Mouse (Mus musculus) spleen, postnatal 4 days (tissue): ENCODE results near the gene Igf2r.

Experiments used
- DNase-seq, 2 experiments: peaks; one replicate each; pipeline ENCODE4 v3.0.0; 2022; ENCODE audit warnings: low spot score in 2 of 2

The Igf2r gene

DNA sequence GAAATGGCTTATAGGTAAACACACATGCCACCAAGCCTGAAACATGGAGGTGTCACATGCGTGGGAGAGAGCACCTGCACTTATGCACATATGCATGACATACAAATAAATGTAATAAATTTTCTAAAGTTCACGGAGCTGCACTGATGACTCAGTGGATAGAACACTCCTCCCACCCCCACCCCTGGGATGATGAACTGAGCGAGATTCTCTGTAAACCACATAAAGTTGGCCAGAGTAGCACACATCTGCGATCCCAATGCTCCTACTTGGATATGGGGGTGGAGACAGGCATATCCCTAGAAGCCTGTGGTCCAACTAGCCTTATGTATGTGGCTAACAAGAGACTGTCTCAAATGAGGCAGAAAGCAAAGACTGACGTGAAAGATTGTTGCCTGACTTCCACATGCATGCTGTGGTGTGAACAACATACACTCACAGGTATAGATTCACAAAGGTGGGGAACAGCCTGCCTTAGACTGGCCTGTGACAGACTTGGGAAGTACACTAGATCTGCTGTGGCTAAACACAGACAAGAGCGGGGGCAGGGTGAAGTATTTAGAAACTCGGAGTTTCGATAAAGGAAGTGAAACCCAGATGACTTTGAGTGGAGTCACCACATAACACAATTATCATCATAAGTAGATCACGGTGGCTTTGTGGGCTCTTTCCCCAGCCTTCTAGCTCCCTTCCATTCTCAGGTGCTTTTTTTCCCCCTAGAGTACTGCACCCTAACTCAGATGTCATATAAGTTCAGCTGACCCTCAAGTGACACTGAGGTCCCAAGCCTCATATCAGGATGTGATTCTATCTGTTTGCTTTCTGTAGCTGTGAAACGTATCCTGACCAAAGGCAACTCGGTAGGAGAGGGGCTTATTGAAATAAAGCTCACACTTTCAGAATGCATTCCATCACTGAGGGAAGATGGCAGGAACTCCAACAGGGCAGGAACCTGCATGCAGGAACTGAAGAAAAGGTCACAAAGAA, 13.7 kb upstream of the Igf2r start:
- no peak for DNase-seq

DNA sequence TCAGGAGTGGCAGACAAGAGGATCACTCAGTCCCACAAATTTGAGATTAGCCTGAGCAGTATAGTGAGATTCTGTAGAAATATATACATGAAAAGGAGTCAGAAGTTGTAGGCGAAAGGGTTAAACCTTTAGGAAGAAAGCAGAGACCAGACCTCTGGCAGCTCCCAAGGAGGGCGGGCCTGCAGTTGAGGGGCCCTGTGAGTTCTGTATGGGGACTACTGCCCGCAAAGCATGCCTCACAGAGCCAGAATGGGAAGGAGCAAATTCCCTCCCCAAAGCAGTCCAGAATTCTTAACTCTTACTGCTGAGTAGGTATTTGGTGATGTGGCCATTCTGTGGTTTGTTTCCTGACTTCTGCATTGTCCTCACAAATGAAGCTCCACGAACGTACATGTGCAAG, 11.6 kb upstream of the Igf2r start:
- no peak for DNase-seq

DNA sequence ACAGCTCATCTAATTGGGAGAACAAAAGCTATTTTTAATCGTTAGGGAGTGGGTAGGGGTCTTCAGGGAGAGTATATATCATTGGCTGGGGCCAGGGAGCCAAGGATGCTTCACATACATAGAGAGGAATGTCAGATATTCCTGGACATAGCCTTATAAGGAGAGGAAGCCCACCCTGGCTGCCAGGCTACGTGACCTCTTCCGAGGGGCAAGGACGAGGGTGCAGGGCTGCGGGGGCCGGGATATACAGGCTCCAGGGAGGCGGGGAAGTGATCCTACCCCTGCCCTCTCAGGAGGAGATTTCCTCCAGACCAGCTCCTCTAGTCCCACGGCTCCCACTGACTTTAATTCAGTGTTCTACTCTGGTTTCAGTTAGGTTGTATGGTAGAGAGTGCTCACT, 10.7 kb upstream of the Igf2r start:
- DNase-seq, result no peak

DNA sequence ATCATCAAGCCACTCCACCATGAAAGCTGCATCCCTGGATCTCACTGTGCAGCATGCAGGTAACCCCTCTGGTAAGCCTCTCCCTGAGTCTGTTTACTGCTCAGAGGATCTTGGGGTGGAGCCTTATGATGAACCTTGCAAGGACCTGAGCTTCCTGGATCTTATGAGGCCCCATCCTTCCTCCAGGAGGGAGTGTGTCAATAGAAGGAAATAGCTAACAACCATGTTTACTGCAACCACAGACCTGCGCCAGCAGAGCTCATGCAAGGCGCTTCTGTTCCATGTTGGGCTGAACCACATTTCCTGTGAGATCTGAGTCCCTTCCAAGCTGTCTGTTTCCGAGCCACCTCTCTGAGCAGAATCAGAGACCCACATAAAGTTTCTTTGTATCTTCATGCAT, 10.0 kb upstream of the Igf2r start:
- DNase-seq, result no peak

DNA sequence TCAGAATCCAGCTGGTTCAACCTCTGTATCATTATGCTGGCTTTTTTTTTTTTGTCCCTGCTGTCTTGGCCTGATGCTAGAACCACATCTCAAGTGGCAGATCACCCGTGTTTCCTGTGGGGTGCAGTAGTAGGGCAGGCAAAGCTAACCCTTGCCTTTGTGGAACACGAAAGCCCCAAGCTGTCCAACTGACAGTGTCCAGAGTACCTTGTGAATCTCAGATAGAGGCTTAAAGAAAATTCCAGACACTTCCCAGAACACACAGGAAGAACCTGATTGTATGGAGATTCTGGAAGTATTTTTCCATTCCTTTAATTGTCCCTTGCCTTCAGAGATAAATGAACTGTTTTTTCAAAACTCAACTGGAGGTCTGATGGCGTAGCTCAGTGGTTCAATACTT, 4.5 kb upstream of the Igf2r start:
- no peak for DNase-seq

DNA sequence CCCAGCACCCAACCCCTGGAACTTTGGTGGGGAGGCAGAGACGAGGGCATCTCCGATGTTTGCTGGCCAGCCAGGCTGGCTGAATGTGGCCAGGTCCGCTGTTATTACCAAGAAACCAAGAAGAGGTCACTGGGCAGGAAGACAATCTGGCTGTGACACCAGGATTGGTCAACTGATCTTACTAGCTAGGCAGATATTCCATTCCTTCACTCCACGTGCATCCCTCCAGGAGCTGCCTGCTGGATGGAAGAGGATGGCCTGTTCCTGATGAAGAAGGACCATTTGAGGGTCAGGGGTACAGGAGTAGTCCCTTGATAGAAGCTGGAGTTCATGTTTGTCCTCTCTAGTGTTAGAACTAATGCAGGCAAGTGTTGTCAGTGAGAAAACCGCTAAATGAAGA, 1.0 kb upstream of the Igf2r start:
- no peak for DNase-seq

DNA sequence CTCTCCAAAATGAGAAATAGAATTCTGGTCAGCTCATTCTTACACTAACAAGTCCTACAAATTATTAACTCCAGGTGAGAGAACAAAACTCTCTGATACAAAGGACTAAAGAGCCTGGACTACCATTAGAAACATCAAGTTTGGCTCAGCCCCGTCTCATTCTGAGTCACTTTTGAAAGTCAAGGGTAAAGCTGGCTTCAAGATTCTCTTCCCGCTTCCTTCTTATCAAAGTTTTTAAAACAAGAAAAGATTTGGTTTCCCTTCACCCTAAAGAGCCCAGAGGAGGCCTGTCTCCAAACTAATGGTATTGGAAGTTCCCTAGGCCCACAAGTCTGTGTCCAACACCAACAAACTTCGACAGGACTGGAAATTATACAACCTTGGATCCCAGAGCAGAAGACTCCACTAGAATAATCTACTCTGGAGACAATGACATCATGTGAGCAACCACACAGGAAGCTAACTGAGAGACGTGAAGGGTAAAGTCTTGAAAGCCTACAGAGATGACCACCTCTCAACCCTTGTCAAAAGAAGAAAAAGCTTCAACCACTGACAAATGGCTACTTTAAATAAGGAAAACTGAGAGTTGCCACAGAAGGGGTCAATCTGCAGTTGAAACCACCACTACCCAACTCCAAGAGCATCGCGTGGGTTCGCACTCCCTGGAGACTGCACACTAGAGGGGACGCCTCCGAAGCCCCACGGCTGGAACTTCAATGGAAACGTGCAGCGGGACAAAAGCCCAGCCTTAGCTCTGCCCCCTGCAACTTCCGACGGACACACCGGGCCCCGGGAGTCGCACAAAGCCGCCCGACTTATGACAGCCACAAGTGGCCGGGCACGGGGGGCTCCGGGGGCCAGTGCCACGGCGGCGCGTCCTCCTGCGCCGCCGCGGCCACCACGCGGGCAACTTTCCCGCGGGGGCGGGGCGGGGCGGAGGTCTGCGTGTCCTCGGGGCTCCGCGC, 767 bp downstream of the Igf2r start:
- no peak for DNase-seq

DNA sequence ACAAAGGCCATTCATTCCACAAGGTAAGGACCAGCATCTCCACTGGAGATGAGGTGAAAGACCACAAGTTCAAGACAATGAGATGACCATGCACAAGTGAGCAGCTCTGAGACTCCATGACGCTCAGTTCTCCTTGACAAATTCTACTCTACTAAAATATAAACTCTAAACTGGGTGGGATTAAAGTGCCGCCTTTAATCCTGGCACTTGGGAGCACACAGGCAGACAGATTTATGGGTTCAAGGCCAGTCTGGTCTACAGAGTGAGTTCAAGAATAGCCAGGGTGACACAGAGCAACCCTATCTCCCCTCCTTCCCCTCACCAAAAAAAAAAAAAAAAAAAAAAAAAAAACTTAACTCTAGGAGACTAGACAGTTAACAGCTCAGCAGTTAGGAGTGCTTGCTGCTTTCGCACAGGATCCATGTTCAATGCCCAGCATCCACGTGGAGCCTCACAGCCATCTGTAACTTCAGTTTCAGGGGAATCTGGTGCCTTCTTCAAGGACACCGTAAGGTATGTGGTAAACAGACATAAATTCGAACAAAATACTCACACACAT, 2.1 kb downstream of the Igf2r start:
- DNase-seq, result no peak

DNA sequence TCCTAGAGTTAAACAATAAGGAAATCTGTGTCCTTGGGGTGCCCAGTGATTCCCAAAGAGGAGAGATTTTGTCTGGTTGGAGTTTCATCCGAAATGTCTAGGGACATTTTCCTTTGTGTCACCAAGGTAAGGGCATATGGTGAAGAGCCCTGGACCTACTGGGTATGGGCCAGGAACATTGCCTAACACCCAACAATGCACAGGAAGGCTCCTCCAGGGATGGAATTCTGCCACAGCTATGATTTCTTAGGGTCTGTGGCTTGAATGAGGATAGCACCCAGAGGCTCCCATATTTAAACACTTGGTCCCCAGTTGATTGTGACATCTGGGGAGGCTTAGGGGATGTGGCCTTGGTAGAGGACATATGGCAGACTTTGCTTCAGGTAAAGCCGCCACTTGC, 6.1 kb downstream of the Igf2r start:
- no peak for DNase-seq

DNA sequence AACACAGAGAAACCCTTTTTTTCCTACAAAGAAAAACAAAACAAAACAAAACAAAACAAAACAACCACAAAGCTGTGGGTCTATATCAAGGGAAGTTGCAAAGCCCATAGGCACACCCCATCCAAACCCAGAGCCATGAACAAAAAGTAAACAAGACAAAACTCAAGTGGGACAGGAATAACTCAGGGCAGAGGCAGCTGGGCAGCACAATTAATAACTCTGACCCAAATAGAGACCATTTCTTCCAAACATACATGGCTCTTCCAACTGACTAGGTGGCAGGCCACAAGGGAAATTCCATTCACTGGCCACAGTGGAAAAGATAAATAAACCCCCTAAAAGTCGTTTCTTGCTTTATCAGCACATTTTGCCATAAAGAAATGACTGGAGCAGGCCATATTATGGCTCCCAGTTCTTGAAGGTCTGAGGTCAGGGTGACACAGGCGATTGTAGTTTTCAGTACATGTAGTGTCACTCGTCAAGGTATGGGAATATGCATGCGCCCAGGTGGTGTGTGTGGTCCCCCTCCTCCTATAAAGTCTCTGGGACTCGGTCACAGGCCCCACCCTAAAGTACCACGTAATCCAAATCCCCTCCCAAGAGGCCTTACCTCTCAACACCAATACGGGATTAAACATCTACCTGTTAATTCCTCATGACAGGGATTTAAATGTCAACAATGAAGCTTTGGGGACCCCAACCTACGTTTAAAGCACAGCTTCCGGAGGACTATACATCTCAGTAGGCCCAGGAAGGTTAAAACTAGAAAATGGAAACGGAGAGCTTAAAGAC, 8.9 kb downstream of the Igf2r start:
- DNase-seq, result no peak

DNA sequence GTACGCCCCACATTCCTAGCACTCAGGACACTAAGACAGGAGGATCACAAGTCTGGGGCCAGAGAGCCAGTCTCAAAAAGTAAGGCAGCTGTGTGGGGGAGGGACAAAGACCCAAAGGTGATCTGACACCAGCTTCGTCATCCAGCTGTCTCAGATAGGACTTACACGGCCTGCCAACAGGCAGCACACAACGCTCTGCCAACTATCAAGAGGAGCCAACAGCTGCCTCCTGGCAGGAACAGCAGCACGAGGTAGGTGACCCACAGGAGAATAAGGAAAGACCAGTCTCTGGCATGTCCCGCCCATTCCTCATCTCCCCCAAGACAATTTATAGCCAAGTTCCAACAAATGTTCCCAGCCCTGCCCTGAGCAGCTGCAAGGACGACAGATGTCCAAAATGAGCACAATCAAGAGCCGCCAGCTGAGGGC, 9.8 kb downstream of the Igf2r start:
- no peak for DNase-seq

DNA sequence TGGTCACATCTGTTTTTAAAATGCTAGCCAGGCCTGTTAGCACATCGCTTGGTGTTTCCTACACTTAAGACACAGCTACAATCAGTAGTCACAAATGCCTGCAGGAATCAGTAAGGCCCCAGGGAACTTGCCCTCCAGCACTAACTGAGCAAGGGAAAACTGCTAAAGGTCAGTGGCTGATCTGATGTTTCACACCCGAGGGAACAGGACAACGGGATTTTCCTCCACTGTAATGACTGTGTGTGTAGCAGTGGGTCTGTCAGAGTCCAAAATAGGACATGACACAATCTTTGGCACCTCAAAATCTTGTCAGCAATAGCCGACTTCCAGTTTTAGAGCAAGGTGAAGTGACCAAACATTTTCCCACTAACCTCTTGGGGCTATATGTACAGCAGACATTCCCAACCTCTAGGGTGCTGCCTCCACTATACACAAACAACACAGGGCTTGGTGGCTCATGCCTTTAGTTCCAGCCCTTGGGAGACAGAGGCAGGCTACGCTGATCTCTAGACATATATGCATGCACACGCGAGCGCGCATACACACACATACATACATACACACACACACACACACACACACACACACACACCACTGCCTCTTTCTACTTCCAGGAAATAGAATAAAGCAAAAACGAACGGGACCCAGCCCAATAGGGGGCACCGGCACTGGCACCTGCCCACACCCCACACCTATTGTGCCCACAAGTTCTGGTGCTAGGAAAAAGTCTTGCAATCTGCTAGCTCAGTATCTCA, 10.6 kb downstream of the Igf2r start:
- DNase-seq, result no peak

DNA sequence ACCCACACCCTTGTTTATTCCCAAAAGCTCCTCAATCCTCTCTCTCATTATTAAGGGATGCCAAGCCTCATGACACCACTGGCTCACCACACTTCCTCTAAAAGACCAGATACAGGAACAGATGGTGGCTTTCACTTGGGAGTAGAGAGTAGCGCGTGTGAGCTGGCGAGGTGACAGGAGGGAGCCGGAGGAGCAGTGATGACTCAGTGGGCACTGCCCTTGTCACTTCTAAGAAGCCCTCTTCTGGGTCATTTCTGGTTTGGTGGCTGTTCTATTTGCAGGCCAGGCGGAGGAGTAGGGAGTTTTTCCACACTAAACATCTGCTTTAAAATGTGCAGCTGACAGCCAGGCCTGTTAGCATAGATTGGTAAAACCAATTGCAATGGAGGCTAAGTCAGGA, 11.5 kb downstream of the Igf2r start:
- no peak for DNase-seq

DNA sequence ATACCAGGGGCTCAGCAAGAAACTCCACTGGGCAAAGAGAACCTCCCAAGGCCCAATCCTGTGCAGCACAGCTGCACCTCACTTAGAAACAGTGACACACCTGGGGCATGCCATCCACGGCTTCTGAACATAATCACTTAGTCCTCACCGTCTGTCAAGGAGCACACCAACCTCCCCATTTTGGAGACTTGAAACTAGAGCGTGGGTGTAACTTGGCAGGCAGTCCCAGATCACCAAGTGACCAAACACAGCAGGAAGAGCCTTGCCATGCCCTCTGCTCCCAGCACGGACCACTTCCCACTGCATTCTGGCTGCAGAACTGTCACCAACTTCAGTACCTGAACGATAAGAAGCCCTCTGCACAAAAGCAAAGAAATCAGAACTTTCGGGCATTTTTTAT, 12.3 kb downstream of the Igf2r start:
- no peak for DNase-seq

DNA sequence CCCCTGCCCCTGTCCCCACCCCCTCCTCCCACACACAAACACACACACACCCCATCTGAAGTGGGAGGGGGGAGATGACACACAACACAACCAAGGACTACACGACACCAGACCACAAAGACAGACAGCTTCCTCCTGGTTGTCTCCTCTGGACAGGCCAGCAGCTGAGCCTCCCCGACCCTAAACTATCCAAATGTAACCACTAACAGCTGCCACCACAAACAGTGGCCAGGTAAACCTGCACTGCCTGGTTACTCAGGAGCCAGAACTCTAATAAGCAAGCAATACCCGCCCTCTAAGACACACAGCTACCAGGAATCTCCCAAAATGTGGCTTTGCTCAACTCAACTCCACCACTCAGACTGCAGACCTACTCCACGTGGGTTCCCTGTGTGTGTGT, 13.5 kb downstream of the Igf2r start:
- no peak for DNase-seq

DNA sequence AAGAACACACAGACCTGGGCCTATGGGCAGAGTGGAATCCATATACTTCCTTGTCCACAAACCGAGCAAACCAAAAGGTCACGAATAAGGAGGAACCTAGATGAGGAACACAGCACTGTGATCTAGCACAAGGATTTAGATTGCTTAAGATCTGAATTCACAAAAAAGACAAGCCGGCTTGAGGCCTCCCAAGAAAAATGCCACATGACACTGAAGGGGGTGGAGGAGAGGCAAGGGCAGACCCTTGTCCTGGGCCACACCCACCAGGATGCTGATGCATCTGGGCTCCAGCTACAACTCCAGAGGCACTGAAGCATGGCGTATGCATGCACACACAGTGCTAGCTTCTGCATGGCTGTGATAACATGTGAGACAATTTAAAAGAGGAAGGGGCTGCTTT, 14.3 kb downstream of the Igf2r start:
- no peak for DNase-seq

DNA sequence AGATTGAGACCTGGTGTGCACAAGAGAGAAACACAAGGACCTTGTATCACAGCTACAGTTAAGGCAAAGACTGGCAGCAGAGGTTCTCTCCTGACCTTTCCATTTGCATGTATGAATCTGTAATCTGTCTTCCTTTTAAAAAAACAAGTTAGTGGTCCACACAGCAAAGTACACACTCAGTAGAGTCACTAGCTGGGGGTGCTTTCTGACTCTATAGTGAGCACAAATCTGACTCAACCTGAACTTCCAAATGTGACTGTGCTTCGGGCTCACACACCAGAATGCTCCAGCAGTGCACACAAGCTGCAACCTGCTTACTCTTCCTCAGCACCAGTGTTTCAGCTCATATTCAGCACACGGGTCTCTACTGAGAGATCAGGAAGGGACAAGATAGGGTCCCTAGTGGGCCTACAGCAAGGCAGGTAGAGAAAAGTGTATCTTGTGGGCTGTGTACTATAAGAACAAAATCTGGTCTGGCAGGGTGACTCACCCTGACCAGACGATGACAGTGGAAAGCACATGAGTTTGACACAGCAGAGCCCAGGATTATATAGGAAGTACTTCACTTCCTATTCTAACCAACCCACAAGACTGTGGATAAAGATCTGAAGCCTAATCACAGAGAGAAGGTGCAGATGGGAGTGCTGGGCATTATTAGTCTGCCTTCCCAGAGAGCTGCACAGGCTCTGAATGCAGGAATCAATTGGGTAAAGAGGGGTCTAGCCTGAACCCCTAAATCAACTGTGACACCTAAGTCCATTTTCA, 15.0 kb downstream of the Igf2r start:
- no peak for DNase-seq

DNA sequence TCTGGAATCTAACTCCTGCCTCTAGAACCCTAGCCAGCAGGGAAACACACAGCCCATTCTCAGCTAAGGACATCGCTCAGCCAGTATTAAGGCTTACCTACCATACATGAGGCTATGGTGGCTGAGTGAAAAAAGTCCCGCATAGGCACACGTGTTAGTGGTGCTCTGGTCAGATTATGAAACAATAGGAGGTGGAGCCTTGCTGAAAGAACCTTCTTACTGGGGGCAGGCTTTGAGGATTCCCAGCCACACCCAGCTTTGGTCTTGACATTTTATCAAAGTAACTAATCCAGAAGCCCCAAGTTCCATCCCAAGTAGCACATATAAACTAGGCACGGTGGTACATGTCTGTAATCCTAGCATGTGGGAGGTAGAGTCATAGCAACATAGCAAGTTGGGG, 16.4 kb downstream of the Igf2r start:
- DNase-seq, result no peak

DNA sequence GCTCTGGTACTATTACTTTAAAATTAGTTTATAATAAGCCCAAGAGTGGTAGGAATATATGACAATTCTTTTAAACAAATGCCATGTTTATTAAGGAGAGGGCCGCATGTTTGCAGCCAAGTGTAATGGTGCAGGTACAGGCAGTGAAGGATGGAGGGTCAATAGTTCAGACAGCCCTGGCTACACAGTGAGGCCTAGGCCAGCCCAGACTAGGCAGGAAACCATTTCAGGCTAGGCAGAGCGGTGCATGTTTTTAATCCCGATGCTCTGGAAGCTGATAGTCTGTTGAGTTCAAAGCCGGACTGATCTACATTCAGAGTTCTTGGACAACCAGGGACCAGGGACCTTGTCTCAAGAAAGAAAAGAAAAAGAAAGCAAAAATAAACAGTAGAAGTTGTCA, 17.8 kb downstream of the Igf2r start:
- no peak for DNase-seq

DNA sequence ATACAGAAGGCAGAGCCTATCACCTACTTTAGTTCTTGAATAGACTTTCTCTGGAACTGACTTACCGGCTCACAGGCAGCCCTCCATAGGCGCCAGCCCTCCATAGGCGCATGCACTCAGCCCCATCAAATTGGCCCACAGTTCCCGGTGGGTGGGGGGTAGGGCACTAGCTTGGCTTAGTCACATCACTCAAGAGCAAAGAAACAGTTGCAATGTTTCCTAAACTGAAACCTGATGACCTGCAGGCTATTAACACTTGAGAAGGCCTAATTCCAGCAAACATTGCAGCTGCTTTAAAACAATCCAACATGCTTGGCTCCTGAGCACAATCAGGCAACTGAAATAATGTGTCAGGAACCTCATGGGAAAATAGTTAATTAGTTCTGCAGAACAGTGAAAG, 18.2 kb downstream of the Igf2r start:
- no peak for DNase-seq
